Mouse (Mus musculus) kidney, adult 11 months (tissue): Measurements from ENCODE around the gene Vmn1r232.
A peak's percentile ranks its signal among the peaks of the same experiment; 100 is the strongest.

Experiments
- DNase-seq: peaks from one replicate; pipeline ENCODE4 v3.0.0; 2022

The Vmn1r232 gene

DNA sequence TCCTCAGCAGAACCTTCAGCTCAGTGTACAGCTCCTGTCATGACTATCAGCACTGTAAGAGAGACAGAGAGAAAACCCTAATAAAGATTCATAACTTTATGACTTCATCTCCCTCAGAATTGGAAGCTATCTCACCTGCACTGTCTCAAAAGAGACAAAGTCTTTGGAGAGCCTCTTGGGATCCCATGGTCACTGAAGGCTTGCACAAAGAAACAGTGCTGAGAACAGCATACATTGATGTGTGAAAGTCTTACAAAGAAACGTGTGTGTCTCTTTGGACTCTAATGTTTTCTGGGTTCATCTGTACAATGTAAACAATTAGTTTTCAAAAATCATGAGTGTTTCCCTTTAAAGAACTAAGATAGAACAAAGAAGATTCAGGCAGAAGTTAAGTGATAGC, at the start of gene Vmn1r232:
Gene Vmn1r232, minus strand, starts transcription at position 101 of the 400 bp plus-strand sequence.
- no peak for DNase-seq

DNA sequence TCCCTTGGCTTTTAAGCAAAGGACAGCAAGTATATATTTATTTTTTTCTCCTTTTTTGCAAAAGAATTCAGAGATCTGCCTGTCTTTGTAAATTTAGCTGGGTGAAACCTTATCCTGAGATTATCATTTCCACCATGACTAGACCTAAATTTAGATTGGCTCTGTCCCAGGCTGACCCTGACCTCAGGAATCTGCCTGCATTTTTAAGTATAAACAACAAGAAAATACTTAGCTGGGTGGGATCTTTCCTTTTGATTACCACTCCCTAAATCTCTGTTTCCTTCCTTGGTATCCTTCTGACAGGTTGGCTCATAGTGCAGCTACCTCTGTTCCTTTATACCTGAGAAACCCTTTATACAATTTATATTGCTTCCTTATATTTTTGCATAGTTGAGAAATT, 47.2 kb upstream of the Vmn1r232 start:
- DNase-seq: no peak

DNA sequence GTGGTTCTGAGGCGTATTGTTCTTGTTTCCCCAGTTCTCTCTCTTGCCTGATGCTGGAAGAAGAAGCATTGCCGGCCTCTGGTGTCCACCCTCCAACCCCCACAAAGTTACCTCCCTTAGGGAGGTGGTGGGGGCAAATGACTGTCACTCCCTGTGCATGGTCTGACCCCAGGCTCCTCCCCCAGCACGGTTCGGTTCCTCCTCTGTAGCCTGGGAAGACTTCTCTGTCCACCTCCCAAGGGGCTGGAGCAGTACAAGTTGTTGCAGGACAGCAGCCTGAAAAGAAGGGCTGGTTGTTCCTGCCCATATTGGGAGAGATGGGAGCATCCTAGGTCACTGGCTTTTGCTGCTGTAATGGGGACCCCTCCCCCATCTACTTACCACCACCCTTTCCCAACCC, 45.9 kb upstream of the Vmn1r232 start:
- no peak for DNase-seq

DNA sequence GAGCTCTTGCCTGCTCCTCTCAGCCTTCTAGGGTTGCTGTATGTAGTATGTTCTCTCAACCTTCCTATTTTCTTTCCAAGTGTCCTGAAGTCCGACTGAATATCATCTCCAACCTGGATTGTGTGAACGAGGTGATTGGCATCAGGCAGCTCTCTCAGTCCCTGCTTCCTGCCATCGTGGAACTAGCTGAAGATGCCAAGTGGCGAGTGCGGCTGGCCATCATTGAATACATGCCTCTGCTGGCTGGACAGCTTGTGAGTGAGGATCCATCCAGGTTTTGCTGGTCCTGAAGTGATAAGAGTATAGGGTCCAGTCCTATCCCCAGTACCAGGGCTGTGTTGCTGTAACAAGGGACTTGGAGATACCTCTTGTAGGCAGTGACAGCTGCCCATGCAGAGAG, 40.9 kb upstream of the Vmn1r232 start:
- no peak for DNase-seq

DNA sequence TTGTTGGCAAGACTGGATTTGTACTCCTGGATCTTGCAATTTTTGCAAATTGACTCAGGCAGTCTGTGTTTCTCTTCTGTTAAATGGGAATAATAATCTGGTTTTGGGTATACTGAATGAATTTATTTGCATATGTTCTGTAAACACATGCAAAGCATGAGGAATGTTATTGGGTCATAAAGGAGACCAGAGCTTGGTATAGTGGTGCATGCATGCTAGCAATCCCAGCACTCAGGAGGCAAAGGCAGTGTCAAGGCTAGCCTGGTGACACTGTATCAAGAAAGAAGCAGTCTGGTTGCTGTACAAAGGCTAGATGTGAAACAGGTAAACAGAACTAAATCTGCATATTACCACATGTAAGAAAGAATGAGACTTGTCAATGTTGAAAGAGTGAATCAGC, 27.1 kb upstream of the Vmn1r232 start:
- no peak for DNase-seq

DNA sequence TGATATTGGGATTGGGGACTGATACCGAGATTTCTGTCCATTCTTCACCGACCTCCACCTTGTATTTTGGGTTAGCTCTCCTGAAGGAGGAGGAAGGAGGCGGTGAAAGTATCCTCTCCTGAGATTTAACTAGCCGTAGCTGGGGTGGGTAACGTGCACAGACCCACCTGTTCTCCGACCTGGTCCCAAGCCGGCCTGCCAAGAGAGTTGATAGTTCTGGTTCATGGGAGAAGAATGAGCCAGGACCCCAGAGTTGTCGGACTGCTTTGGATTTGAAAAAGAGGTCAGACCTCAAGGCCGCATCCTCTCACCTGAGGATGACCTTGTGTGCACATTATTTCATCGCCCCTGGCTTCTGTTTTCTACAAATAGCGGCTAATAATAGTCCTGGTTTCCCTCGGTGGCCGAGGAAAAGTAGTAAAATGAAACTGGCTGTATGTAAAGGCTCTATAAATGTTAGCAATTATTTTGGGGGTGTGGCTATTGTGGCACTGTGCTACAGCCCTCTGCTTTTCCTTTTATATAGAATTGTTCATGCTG, 26.6 kb upstream of the Vmn1r232 start:
- peak; percentile 14 for DNase-seq

DNA sequence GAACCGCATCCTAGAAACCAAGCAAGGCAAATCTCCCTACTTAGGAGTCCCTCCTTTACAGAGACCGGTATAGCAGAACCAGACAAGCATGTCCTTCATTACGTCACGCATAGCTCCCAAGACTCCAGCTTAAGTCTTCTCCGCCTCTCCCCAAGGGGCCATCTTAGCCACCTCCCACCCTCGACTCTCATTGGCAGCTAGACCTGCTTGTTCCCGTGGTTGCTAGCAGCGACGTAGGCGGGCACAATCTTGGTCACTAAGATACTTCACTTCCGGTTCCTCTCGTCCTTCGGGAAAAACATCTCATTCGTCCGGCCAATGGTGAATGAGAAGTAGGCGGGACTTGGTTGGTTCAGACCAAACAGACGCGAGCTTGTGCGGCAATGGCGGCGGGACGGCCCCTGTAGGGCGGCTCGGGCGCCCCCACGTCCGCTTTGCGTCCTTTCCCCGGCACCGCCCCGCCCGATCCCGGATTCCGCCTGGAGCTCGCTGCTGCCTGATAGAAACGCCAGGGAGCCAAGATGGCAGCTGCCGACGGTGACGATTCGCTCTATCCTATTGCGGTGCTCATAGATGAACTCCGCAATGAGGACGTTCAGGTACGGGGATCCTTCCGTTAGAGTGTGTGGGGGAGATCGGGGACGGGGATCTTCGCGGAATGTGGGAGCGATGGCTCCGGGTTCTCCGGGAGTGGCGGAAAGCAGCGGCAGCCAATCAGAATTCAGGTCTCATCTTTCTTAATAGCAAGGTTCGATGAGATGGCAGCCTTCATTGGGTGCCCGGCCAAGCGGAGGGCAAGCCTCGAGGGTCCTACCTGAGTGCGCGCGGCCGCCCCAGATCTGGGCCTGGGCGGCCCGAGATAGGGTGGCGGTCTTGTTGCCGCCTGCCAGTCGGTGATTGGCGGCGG, 25.7 kb upstream of the Vmn1r232 start, which contains the start of gene Ppp2r1a:
Gene Ppp2r1a, plus strand, starts transcription at position 327 of the 907 bp plus-strand sequence.
- peak; percentile 100 for DNase-seq

DNA sequence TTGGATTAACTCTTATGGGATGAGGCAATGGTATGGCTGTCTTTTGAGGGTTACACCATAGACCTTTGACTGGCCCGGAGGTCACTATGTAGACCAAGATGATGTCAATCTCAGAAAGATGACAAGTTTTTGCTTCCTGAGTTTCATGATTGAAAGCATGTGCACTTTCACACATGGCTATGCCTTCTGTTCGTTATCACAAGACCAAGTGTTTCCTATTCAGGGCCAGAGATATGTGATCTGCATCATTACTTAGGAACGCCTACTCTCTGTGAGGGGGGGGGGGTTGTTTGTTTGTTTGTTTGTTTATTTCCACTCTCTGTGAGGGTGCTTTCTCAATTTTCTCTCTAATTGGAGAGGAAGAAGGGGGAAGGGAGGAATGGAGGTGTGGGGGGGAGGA, 24.7 kb upstream of the Vmn1r232 start:
- no peak for DNase-seq

DNA sequence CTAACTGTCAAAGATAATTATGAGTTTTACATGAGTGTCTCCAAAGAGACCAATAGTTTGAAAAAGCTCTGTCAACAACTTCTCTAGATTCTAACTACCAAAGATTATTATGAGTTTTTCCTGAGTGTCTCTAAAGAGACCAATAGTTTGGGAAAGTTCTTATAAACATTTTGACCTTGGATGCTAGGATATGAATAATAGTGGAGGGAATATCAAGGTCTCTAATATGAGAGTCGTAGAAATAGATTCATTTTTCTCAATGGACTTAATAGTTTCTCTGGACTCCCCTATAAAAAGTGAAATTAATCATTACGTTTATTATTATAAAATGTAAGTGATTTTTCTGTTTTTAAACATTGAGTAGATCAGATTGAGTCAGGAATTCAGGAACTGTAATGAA, 14.5 kb downstream of the Vmn1r232 start, which contains the start of gene Vmn1r231:
Gene Vmn1r231, minus strand, starts transcription at position 101 of the 400 bp plus-strand sequence.
- no peak for DNase-seq
